Mouse (Mus musculus) liver, adult 2 months (tissue): ENCODE measurements around the gene Gm4303. TPM values are rescaled to one million over a fixed set of nuclear protein-coding genes. Genes with fewer than 3 reads are reported as not detected.
"Not testable (repeated sequence)": the region's sequence is repeated elsewhere in the genome, so short reads cannot be mapped to it uniquely, and the experiment has no call there.

Source experiments
- DNase-seq: peaks from one replicate; pipeline ENCODE4 v3.0.0-alpha.2; 2011; ENCODE audit warnings: low read depth, low spot score; ENCODE audit errors: extremely low read depth
- H3K27ac ChIP-seq: fragments of 200-500 bp; replicated peaks from 2 replicates; pipeline ENCODE4 v1.5.1; 2012; ENCODE audit warnings: low read depth, mild to moderate bottlenecking, control low read depth, inconsistent platforms, low read length; ENCODE audit not compliant: insufficient read depth
- H3K27me3 ChIP-seq: fragments of 200-500 bp; 2 replicates; pipeline ENCODE4 v1.6.1; 2012; ENCODE audit warnings: mild to moderate bottlenecking, moderate library complexity, low read length, inconsistent platforms; ENCODE audit not compliant: control insufficient read depth, insufficient read depth
- H3K36me3 ChIP-seq: fragments of 200-500 bp; 2 replicates; pipeline ENCODE4 v1.6.1; 2012; ENCODE audit warnings: low read length, inconsistent platforms; ENCODE audit not compliant: control insufficient read depth, insufficient read depth
- H3K4me1 ChIP-seq: fragments of 200-500 bp; 2 replicates; pipeline ENCODE4 v1.6.1; 2011; ENCODE audit warnings: low read length; ENCODE audit not compliant: control insufficient read depth, insufficient read depth
- H3K4me3 ChIP-seq: fragments of 200-500 bp; 2 replicates; pipeline ENCODE4 v1.5.1; 2011; ENCODE audit warnings: low read depth, mild to moderate bottlenecking, control low read depth, low read length, moderate library complexity; ENCODE audit not compliant: insufficient read depth
- H3K79me2 ChIP-seq: fragments of 200-500 bp; 2 replicates; pipeline ENCODE4 v1.6.1; 2012; ENCODE audit warnings: inconsistent platforms, mild to moderate bottlenecking, low read length, moderate library complexity; ENCODE audit not compliant: control insufficient read depth, insufficient read depth
- H3K9ac ChIP-seq: fragments of 200-500 bp; 2 replicates; pipeline ENCODE4 v1.6.1; 2012; ENCODE audit warnings: low read depth, mild to moderate bottlenecking, control low read depth, inconsistent platforms, low read length
- CTCF ChIP-seq: fragments of 200-500 bp; IDR thresholded peaks from 2 replicates; pipeline ENCODE4 v1.5.1; 2011; ENCODE audit warnings: low read depth, low read length, control low read depth
- POLR2A ChIP-seq: fragments of 200-500 bp; IDR thresholded peaks from 2 replicates; pipeline ENCODE4 v1.6.1; 2011; ENCODE audit warnings: low read length, control low read depth; ENCODE audit not compliant: insufficient read depth; ENCODE audit errors: extremely low read depth
- whole genome bisulfite sequencing: fragments of 180-500 bp; shearing (Covaris S2); methylation state at CpG from one replicate; pipeline ENCODE4 v1.1.7; 2018; 5-methylcytosine and 5-hydroxymethylcytosine counted together
- polyA plus RNA-seq: library from polyadenylated mRNA; depleted of rRNA; stranded (reverse); fragments of >200 nt; gene quantifications from 2 replicates; pipeline ENCODE4 v1.2.3, GENCODE M21; 2012; rRNA removed
- total RNA-seq: library from RNA; depleted of rRNA; stranded (reverse); fragments of >200 nt; gene quantifications from 2 replicates; pipeline ENCODE4 v1.2.3, GENCODE M21; 2014; rRNA removed

Gene Gm4303
- total RNA-seq, result not detected in 2 replicates
- not detected in 2 replicates for polyA plus RNA-seq

- not testable (repeated sequence) for H3K4me1 ChIP-seq, DNase-seq, H3K27me3 ChIP-seq, H3K9ac ChIP-seq, H3K36me3 ChIP-seq, H3K4me3 ChIP-seq, H3K79me2 ChIP-seq, H3K27ac ChIP-seq
- no CpG with 5 or more reads among the region's 3 CpGs for WGBS
These were observed at the start of gene Gm4303 for GRCm38 (mm10) chr10:100345672-100346071. Gm4303 (plus strand) TSS chr10:100345972.

GRCm38 (mm10) chr10:100296105-100296504 is 49.7 kb upstream of the Gm4303 start:
- WGBS, result 83% methylated on average over 2 of the region's 2 CpGs
- no peak overlapping the region for H3K27ac ChIP-seq
- TF ChIP-seq CTCF (no peak), POLR2A (no peak)
- H3K9ac ChIP-seq, result no peak overlapping the region
- no peak for DNase-seq
- no peak overlapping the region for H3K4me3 ChIP-seq
- no peaks in the 10 kb centered on the region for H3K4me1 ChIP-seq
- no peaks in the 10 kb centered on the region for H3K27me3 ChIP-seq
- no peaks in the 10 kb centered on the region for H3K36me3 ChIP-seq
- no peaks in the 10 kb centered on the region for H3K79me2 ChIP-seq

GRCm38 (mm10) chr10:100300106-100300505 is 45.7 kb upstream of the Gm4303 start:
- DNase-seq, result not testable (repeated sequence)

GRCm38 (mm10) chr10:100335376-100335775 is 10.4 kb upstream of the Gm4303 start, which contains the start of gene Gm4301:
Gm4301 (plus strand) TSS chr10:100335676.
- H3K27me3 ChIP-seq, H3K27ac ChIP-seq, H3K79me2 ChIP-seq, H3K36me3 ChIP-seq, H3K4me1 ChIP-seq, H3K9ac ChIP-seq, DNase-seq, H3K4me3 ChIP-seq: not testable (repeated sequence)
- no CpG with 5 or more reads among the region's 2 CpGs for WGBS

More at GRCm38 (mm10) chr10:100300106-100300505, 45.7 kb upstream of the Gm4303 start:
- H3K9ac ChIP-seq, H3K36me3 ChIP-seq, H3K27me3 ChIP-seq, H3K27ac ChIP-seq, H3K4me1 ChIP-seq, H3K4me3 ChIP-seq, H3K79me2 ChIP-seq: not testable (repeated sequence)

- H3K4me1 ChIP-seq, DNase-seq, H3K9ac ChIP-seq, H3K27me3 ChIP-seq, H3K79me2 ChIP-seq, H3K27ac ChIP-seq, H3K4me3 ChIP-seq, H3K36me3 ChIP-seq: not testable (repeated sequence)
- WGBS, result no CpG with 5 or more reads among the region's 3 CpGs
These were observed 5.2 kb upstream of the Gm4303 start, which contains the start of gene Gm4302 for GRCm38 (mm10) chr10:100340536-100340935. Gm4302 (plus strand) TSS chr10:100340836.

- not testable (repeated sequence) for H3K9ac ChIP-seq, H3K4me3 ChIP-seq, H3K36me3 ChIP-seq, H3K4me1 ChIP-seq, H3K27me3 ChIP-seq, H3K79me2 ChIP-seq, H3K27ac ChIP-seq, DNase-seq
- WGBS, result no CpG with 5 or more reads among the region's 3 CpGs
These were observed 5.0 kb downstream of the Gm4303 start, which contains the start of gene Gm4305 for GRCm38 (mm10) chr10:100350793-100351192. Gm4305 (plus strand) TSS chr10:100351093.

GRCm38 (mm10) chr10:100356841-100357240 is 11.1 kb downstream of the Gm4303 start:
- H3K4me3 ChIP-seq, H3K9ac ChIP-seq, H3K79me2 ChIP-seq, DNase-seq, H3K27me3 ChIP-seq, H3K27ac ChIP-seq, H3K4me1 ChIP-seq, H3K36me3 ChIP-seq: not testable (repeated sequence)
- 53% methylated on average over 2 of the region's 2 CpGs for WGBS

GRCm38 (mm10) chr10:100361038-100361437 is 15.3 kb downstream of the Gm4303 start, which contains the start of gene Gm4307:
Gm4307 (plus strand) TSS chr10:100361338.
- H3K27me3 ChIP-seq, H3K4me3 ChIP-seq, H3K27ac ChIP-seq, H3K79me2 ChIP-seq, DNase-seq, H3K36me3 ChIP-seq, H3K9ac ChIP-seq, H3K4me1 ChIP-seq: not testable (repeated sequence)
- no CpG with 5 or more reads among the region's 3 CpGs for WGBS

- H3K9ac ChIP-seq, DNase-seq, H3K27me3 ChIP-seq, H3K79me2 ChIP-seq, H3K27ac ChIP-seq, H3K36me3 ChIP-seq, H3K4me3 ChIP-seq, H3K4me1 ChIP-seq: not testable (repeated sequence)
- no CpG with 5 or more reads among the region's 2 CpGs for WGBS
These were observed 36.7 kb downstream of the Gm4303 start, which contains the start of gene Gm4312 for GRCm38 (mm10) chr10:100382460-100382859. Gm4312 (minus strand) TSS chr10:100382560.
